Mouse (Mus musculus): ENCODE results near the gene Gm21797. TPM values are rescaled to one million over a fixed set of nuclear protein-coding genes. Genes with fewer than 3 reads are reported as not detected.
"Not testable (repeated sequence)": the region's sequence is repeated elsewhere in the genome, so short reads cannot be mapped to it uniquely, and the experiment has no call there.

Gene Gm21797
- not detected for total RNA-seq (2021)
- long read RNA-seq = 0 reads

GRCm38 (mm10) chrY:40775665-40776064 lies at the start of gene Gm21797:
Gene Gm21797, minus strand, starts transcription at chrY:40775765.
- DNase-seq (ENCODE audit: low spot score in 2 of 2) = not testable (repeated sequence)

DNA sequence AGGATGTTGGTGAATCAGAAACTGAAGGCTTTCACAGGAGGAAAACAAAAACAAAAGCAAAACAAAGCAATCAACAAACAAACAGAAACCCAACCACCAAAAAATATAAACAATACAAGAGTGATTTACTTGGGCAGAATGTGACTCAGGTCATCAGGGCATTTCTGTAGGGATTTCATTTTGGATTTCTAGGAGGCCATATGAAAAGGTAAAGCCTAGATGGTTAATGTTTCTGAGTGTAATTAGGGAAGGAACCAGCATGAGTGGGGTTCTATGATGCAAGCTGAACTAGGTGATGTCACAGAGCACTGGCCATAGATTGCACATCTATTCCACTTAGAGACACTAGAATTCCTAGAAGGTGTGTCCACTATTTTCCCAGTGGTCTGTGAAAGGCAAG lies 29.0 kb upstream of the Gm21797 start, which contains the start of gene Gm20795:
Gene Gm20795 (plus strand): TSS at position 301 of the 400 bp plus-strand sequence.
- not testable (repeated sequence) for DNase-seq (ENCODE audit: low spot score in 2 of 2)

Other genes starting within 250 kb of the Gm21797 start
- not detected for gene Gm21852, start 123.8 kb downstream of the Gm21797 start, total RNA-seq (2021)
- not detected for gene Gm20795, start 29.1 kb upstream of the Gm21797 start, total RNA-seq (2021)

All from layer of hippocampus, adult 18-20 months (tissue).